Mouse (Mus musculus) cerebellum, adult 18-20 months (tissue): ENCODE data around the gene Prmt6.
A peak's percentile ranks its signal among the peaks of the same experiment; 100 is the strongest.

Source experiments
- DNase-seq, 2 experiments: peaks; one replicate each; pipeline ENCODE4 v3.0.0; 2021

Gene Prmt6

GRCm38 (mm10) chr3:110250839-110251700 is at the start of gene Prmt6:
Gene Prmt6, minus strand, starts transcription at chr3:110250998.
- DNase-seq = peak; percentile 93 to 94

GRCm38 (mm10) chr3:110290485-110291045 is 39.8 kb upstream of the Prmt6 start:
- no peak for DNase-seq

DNA sequence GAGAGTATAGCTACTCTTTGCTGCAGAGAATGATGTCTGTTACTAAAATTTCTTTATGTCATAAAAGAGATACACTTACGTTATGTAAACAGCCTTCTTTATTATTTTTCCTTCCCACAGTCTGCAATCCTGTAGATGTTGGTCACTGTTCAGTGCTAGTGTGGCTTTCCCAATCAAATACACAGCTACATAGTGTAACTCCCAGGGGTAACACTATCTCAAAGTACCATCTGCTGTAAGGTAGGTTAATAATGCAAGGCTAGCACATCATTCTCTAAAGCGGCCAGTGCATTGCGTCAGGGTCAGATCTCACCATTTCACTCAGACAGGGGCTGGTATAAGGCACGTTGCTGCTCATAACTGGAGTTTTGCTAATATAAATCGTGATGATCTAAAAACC is 31.9 kb upstream of the Prmt6 start:
- DNase-seq = no peak

GRCm38 (mm10) chr3:110267790-110268189 is 17.0 kb upstream of the Prmt6 start:
- no peak for DNase-seq

GRCm38 (mm10) chr3:110253105-110253504 is 2.3 kb upstream of the Prmt6 start:
- DNase-seq = no peak

DNA sequence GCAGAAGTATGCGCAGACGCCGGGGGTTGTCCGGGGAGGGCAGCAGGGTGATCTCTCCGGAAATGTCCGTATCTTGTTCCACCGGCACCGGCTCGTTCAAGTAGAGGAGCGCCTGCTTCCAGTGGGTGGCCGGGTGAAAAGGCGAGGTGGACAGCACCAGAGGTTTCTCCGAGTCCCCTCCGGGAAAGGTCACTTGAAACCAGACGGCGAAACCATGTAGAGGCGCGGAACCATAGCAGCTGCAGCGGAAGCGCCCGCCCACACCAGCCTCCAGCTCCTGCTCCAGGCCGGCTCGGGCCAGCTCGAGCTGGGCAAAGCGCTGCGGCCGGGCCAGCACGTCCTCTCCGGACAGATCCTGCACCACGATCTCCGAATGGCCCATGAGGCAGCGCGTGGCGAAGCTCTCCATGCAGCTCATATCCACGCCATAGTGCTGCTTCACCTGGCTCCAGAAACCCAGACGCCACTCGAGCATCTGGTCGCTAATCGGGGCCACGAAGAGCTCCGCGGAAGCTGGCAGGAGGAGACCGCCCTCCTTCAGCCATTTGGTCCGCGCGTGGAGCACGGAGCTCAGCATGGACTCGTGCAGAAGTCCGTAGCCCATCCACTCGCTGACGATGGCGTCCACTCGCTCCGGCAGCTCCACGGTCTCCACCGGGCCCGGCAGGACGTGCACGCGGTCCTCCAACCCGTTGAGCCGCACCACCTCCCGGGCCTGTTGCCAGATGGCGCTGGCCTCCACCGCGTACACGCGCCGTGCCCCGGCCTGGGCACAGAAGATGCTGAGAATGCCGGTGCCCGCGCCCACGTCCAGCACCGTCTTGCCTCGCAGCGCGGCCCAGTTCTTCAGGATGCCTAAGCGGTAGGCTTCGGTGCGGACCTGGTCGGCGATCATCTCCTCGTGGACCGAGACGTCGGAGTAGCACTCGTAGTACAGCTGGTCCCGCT is 633 bp downstream of the Prmt6 start:
- DNase-seq = peak; percentile 81 to 87

- DNase-seq = no peak
Observed at GRCm38 (mm10) chr3:110236819-110237463, 13.9 kb downstream of the Prmt6 start.
